Mouse (Mus musculus): Measurements from ENCODE around the gene Gm11992.

DNA sequence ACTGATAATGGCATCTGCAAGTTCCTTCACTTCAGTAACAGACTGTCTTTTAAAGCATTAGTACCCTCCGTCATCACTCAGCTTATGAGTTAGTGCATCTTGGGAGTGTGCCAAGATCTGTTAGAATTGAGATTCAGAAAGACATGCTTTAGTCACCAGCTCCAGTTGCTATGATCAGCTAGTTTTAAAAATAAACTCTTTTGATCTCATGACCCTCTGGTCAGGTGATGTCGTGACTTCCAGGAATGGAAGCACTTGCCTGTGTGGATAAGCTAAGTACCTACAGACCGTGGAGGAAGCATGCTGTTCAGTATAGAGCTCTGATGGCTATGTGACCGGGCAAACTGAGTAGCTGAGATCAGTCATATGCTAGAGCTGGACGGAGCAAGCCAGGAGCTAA, 1.4 kb upstream of the Gm11992 start:
- no peak for TF ChIP-seq USF1 (IDR thresholded peaks at IDR 0.05; ENCODE audit: low read depth)
- TF ChIP-seq MAX (IDR thresholded peaks at IDR 0.05), result no peak
- TF ChIP-seq CTCF (IDR thresholded peaks at IDR 0.05; ENCODE audit: control insufficient read depth, insufficient read depth, insufficient read length), result no peak
